Mouse (Mus musculus) ES-Bruce4 (cell line): ENCODE data around the gene Hsd17b3.
A peak's percentile ranks its signal among the peaks of the same experiment; 100 is the strongest.

Experiments used
- CTCF ChIP-seq: IDR thresholded peaks from one replicate; pipeline ENCODE4 v1.8.1; 2011; ENCODE audit warnings: low read depth, low read length
- EP300 ChIP-seq: IDR thresholded peaks from 2 replicates; pipeline ENCODE4 v1.6.1; 2011; ENCODE audit warnings: low read depth, low read length; ENCODE audit not compliant: insufficient read depth
- POLR2A ChIP-seq: IDR thresholded peaks from one replicate; pipeline ENCODE4 v1.8.1; 2011; ENCODE audit warnings: low read length; ENCODE audit not compliant: insufficient read depth

DNA sequence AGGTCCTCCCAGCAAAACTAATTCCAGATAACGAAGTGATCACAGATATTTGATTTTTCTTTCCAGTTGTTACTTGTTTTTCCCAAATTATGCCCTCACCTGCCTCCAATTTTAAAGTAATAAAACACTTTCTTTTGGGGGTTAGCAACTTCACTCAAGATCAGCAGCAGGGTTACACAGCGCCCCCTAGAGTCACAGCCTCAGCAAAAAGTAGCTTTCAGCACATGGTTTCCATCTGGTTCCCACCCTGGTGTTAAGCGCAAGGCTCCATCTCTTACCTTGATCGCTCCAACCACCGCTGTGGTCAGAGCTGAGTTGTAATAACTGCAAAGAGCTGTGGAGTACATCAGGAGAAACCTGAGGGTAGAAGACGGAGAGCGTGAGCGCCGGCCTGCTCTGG, 10.0 kb upstream of the Hsd17b3 start:
- peak; percentile 60 for TF ChIP-seq CTCF
- TF ChIP-seq POLR2A, result no peak
- TF ChIP-seq EP300, result no peak
